Mouse (Mus musculus) erythroblast, embryonic 14.5 days (primary cell): ENCODE measurements around the gene Ptges2.

Experiments
- GATA1 ChIP-seq: IDR thresholded peaks from 2 replicates; pipeline ENCODE4 v1.6.1; 2012; ENCODE audit warnings: low read length, inconsistent platforms, mixed read lengths
- TAL1 ChIP-seq: IDR thresholded peaks from 3 replicates; pipeline ENCODE4 v1.6.1; 2012; ENCODE audit warnings: low read length, inconsistent platforms, mixed read lengths

- TF ChIP-seq GATA1 (no peak), TAL1 (no peak)
These were observed 17.2 kb downstream of the Ptges2 start for GRCm38 (mm10) chr2:32412742-32413531.
